Mouse (Mus musculus): ENCODE measurements around the gene Tfe3. TPM values are rescaled to one million over a fixed set of nuclear protein-coding genes. Genes with fewer than 3 reads are reported as not detected.

Tfe3 gene
- 10 to 100 TPM; 63.8 to 76.2 TPM for total RNA-seq (2023)

GRCm38 (mm10) chrX:7762137-7762920 lies at the start of gene Tfe3:
Tfe3 (plus strand) TSS chrX:7762560.

GRCm38 (mm10) chrX:7714135-7714899 lies 48.0 kb upstream of the Tfe3 start, which contains the start of gene Wdr45:
Wdr45 (plus strand) TSS chrX:7714333.

GRCm38 (mm10) chrX:7721514-7722281 lies 40.7 kb upstream of the Tfe3 start, which contains the start of gene Gm45208:
Gm45208 (plus strand) TSS chrX:7722245.

GRCm38 (mm10) chrX:7728215-7728921 lies 34.0 kb upstream of the Tfe3 start, which contains the start of gene Praf2:
Praf2 (plus strand) TSS chrX:7728439.

GRCm38 (mm10) chrX:7750432-7751116 lies 11.8 kb upstream of the Tfe3 start, which contains the start of gene Ccdc120:
Ccdc120 (minus strand) TSS chrX:7750905.

GRCm38 (mm10) chrX:7789542-7790136 lies 27.3 kb downstream of the Tfe3 start, which contains the start of gene Gripap1:
Gripap1 (plus strand) TSS chrX:7789765.

GRCm38 (mm10) chrX:7821865-7822779 lies 59.8 kb downstream of the Tfe3 start, which contains the start of gene Kcnd1:
Kcnd1 (plus strand) TSS chrX:7822289.

Other genes with a start within 250 kb of the Tfe3 start
- under 1 TPM in 1 of 2 experiments, not detected in 1; 0.58 TPM for gene Foxp3, start 188.9 kb upstream of the Tfe3 start, total RNA-seq (2023)
- 1 to 10 TPM; 1.3 to 1.6 TPM for gene Ppp1r3f, start 188.3 kb upstream of the Tfe3 start, total RNA-seq (2023)
- 10 to 100 TPM; 17.3 to 20.8 TPM for gene Ccdc22, start 157.0 kb upstream of the Tfe3 start, total RNA-seq (2023)
- gene Cacna1f, start 155.5 kb upstream of the Tfe3 start, total RNA-seq (2023) = under 1 TPM; 0.24 to 0.49 TPM
- 1 to 10 TPM; 1.3 to 2.0 TPM for gene Syp, start 124.1 kb upstream of the Tfe3 start, total RNA-seq (2023)
- 10 to 100 TPM; 39.8 to 50.1 TPM for gene Prickle3, start 105.3 kb upstream of the Tfe3 start, total RNA-seq (2023)
- 100 to 1,000 TPM; 469 to 499 TPM for gene Plp2, start 91.2 kb upstream of the Tfe3 start, total RNA-seq (2023)
- gene Magix, start 81.3 kb upstream of the Tfe3 start, total RNA-seq (2023) = under 1 TPM; 0.27 to 0.35 TPM
- gene Gpkow, start 65.4 kb upstream of the Tfe3 start, total RNA-seq (2023) = 10 to 100 TPM; 30.3 to 38.9 TPM
- gene Wdr45, start 48.2 kb upstream of the Tfe3 start, total RNA-seq (2023) = 10 to 100 TPM; 46.7 to 57.0 TPM
- not detected for gene Gm45208, start 40.3 kb upstream of the Tfe3 start, total RNA-seq (2023)
- gene Praf2, start 34.1 kb upstream of the Tfe3 start, total RNA-seq (2023) = 1 to 10 TPM; 3.8 to 5.6 TPM
- gene Ccdc120, start 11.7 kb upstream of the Tfe3 start, total RNA-seq (2023) = under 1 TPM in 1 of 2 experiments, not detected in 1; 0.18 TPM
- 100 to 1,000 TPM; 135 to 144 TPM for gene Gripap1, start 27.2 kb downstream of the Tfe3 start, total RNA-seq (2023)
- gene Kcnd1, start 59.7 kb downstream of the Tfe3 start, total RNA-seq (2023) = 1 to 10 TPM; 1.3 to 5.8 TPM
- 100 to 1,000 TPM; 115 to 130 TPM for gene Otud5, start 78.8 kb downstream of the Tfe3 start, total RNA-seq (2023)
- gene Pim2, start 115.7 kb downstream of the Tfe3 start, total RNA-seq (2023) = 1 to 10 TPM; 4.4 to 5.6 TPM
- gene Slc35a2, start 121.5 kb downstream of the Tfe3 start, total RNA-seq (2023) = 10 to 100 TPM; 15.6 to 23.7 TPM
- gene Pqbp1, start 136.7 kb downstream of the Tfe3 start, total RNA-seq (2023) = 10 to 100 TPM; 37.7 to 43.9 TPM
- gene Timm17b, start 136.8 kb downstream of the Tfe3 start, total RNA-seq (2023) = 10 to 100 TPM; 48.6 to 57.2 TPM
- gene Gm10491, start 145.3 kb downstream of the Tfe3 start, total RNA-seq (2023) = not detected
- not detected for gene Gm10490, start 147.0 kb downstream of the Tfe3 start, total RNA-seq (2023)
- not detected for gene Pcsk1n, start 157.3 kb downstream of the Tfe3 start, total RNA-seq (2023)
- gene Eras, start 166.0 kb downstream of the Tfe3 start, total RNA-seq (2023) = not detected
- 10 to 100 TPM in 1 of 2 experiments, 1 to 10 TPM in 1; 8.4 to 10.1 TPM for gene Hdac6, start 185.3 kb downstream of the Tfe3 start, total RNA-seq (2023)
- 10 to 100 TPM in 1 of 2 experiments, 1 to 10 TPM in 1; 4.3 to 12.0 TPM for gene Gata1, start 215.5 kb downstream of the Tfe3 start, total RNA-seq (2023)